Mouse (Mus musculus) forebrain, embryonic 11.5 days (tissue): Measurements from ENCODE around the gene Olfr199. TPM values are rescaled to one million over a fixed set of nuclear protein-coding genes. Genes with fewer than 3 reads are reported as not detected.
"Not testable (repeated sequence)": the region's sequence is repeated elsewhere in the genome, so short reads cannot be mapped to it uniquely, and the experiment has no call there.

ENCODE experiments used
- ATAC-seq: fragments of 200-750 bp; cut with Nextera tagmentation; replicated peaks from 2 replicates; pipeline ENCODE4 v1.8.0; 2017; ENCODE audit warnings: moderate TSS enrichment; ENCODE audit not compliant: low FRiP score
- DNase-seq: peaks from one replicate; pipeline ENCODE4 v3.0.0-alpha.2; 2017; ENCODE audit warnings: low spot score
- H3K27ac ChIP-seq: fragments of 300-500 bp; sonication (generic); 2 replicates; pipeline ENCODE4 v1.5.1; 2014; ENCODE audit warnings: low read depth, low read length
- H3K27me3 ChIP-seq: fragments of 300-500 bp; sonication (generic); 2 replicates; pipeline ENCODE4 v1.6.1; 2014; ENCODE audit warnings: mild to moderate bottlenecking, low read length, mixed read lengths; ENCODE audit not compliant: control insufficient read depth, insufficient read depth
- H3K36me3 ChIP-seq: fragments of 300-500 bp; sonication (generic); 2 replicates; pipeline ENCODE4 v1.6.1; 2014; ENCODE audit warnings: mild to moderate bottlenecking, low read length, moderate library complexity, mixed read lengths; ENCODE audit not compliant: control insufficient read depth, insufficient read depth
- H3K4me1 ChIP-seq: fragments of 300-500 bp; sonication (generic); replicated peaks from 2 replicates; pipeline ENCODE4 v1.6.1; 2014; ENCODE audit warnings: low read length, mixed read lengths; ENCODE audit not compliant: control insufficient read depth, insufficient read depth
- H3K4me2 ChIP-seq: fragments of 300-500 bp; sonication (generic); 2 replicates; pipeline ENCODE4 v1.6.1; 2014; ENCODE audit warnings: low read depth, mild to moderate bottlenecking, low read length, moderate library complexity, mixed read lengths; ENCODE audit not compliant: severe bottlenecking
- H3K4me3 ChIP-seq: fragments of 300-500 bp; sonication (generic); 2 replicates; pipeline ENCODE4 v1.5.1; 2014; ENCODE audit warnings: low read depth, low read length
- H3K9ac ChIP-seq: fragments of 300-500 bp; sonication (generic); 2 replicates; pipeline ENCODE4 v1.6.1; 2014; ENCODE audit warnings: low read length
- H3K9me3 ChIP-seq: fragments of 300-500 bp; sonication (generic); 2 replicates; pipeline ENCODE4 v1.6.1; 2016; ENCODE audit warnings: low read length, mixed read lengths; ENCODE audit not compliant: control insufficient read depth
- WGBS: fragments of 180-500 bp; shearing (Covaris S2); extraction: QIAGEN DNeasy Blood & Tissue Kit; methylation state at CpG from one replicate; pipeline ENCODE4 v1.1.7; 2014; 5-methylcytosine and 5-hydroxymethylcytosine counted together
- polyA plus RNA-seq: library from polyadenylated mRNA; unstranded; fragments of >200 nt; fragmentation: Nextera tagmentation; extraction: Ambion mirVana; gene quantifications from 2 replicates; pipeline ENCODE4 v1.2.1, GENCODE M21; 2014

The Olfr199 gene
- not detected in 2 replicates for polyA plus RNA-seq

DNA sequence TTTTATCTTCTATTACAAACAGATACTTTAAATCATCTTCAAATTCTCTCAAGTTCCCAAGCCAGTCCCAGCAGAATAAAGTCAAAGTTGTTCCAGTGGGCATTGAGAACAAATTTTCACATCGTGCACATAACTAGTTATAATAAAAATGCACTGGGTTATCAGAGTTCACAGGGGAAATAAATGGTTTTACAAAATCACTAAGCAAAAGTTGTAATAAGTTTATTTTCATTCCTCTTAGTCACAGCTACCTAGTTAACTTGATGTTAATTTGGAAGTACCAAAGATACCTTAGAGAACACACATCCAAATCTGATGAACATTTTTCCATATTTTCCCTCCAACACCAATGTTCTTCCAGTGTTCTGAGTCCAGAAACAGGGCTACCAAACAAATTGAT lies at the start of gene Olfr199:
Gene Olfr199 (minus strand): TSS at position 101 of the 400 bp plus-strand sequence.
- 81% methylated on average over 1 of the region's 1 CpGs for WGBS
- not testable (repeated sequence) for H3K9ac ChIP-seq, H3K27me3 ChIP-seq, H3K4me2 ChIP-seq, ATAC-seq, H3K4me3 ChIP-seq, DNase-seq, H3K4me1 ChIP-seq, H3K27ac ChIP-seq, H3K36me3 ChIP-seq, H3K9me3 ChIP-seq

GRCm38 (mm10) chr16:59269097-59269496 lies 49.5 kb upstream of the Olfr199 start:
- H3K27me3 ChIP-seq, H3K9me3 ChIP-seq, H3K9ac ChIP-seq, H3K4me3 ChIP-seq, DNase-seq, H3K4me2 ChIP-seq, ATAC-seq, H3K4me1 ChIP-seq, H3K36me3 ChIP-seq, H3K27ac ChIP-seq: not testable (repeated sequence)
- 81% methylated on average over 4 of the region's 4 CpGs for WGBS

DNA sequence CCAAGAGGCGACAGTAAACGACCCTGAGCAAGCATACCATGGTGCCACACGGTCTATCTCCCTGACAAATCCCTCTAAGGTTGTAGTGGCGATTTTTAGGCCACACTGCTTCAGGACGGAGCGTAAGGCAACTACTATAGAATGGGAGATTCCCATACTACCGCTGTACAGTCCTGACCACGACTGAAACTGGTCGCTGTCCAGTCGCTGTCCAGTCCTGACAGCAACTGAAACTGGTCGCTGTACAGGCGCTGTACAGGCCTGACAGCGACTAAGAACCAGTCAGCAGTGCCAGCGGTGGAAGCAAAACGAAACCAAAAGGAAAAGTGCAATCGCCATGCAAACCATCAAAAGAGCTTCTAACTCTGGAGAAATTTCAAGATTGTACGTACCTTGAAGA lies 30.1 kb upstream of the Olfr199 start:
- Histone ChIP-seq H3K9ac (no peak overlapping the region), H3K36me3 (no peaks in the 10 kb centered on the region), H3K4me2 (no peak overlapping the region), H3K27ac (no peak overlapping the region), H3K4me1 (no peaks in the 10 kb centered on the region), H3K27me3 (no peaks in the 10 kb centered on the region), H3K9me3 (no peaks in the 10 kb centered on the region), H3K4me3 (no peak overlapping the region)
- no peak for ATAC-seq
- no peak for DNase-seq
- WGBS: 88% methylated on average over 17 of the region's 17 CpGs

GRCm38 (mm10) chr16:59217861-59218260 lies 1.7 kb downstream of the Olfr199 start:
- not testable (repeated sequence) for H3K36me3 ChIP-seq, H3K9ac ChIP-seq, ATAC-seq, H3K4me1 ChIP-seq, H3K9me3 ChIP-seq, H3K4me2 ChIP-seq, DNase-seq, H3K4me3 ChIP-seq, H3K27me3 ChIP-seq, H3K27ac ChIP-seq
- WGBS: 79% methylated on average over 3 of the region's 3 CpGs

GRCm38 (mm10) chr16:59203433-59203832 lies 16.1 kb downstream of the Olfr199 start, which contains the start of gene Olfr198:
TSS of gene Olfr198 (minus strand) at chr16:59203533.
- H3K27me3 ChIP-seq, H3K9me3 ChIP-seq, H3K4me3 ChIP-seq, H3K4me1 ChIP-seq, H3K36me3 ChIP-seq, DNase-seq, ATAC-seq, H3K9ac ChIP-seq, H3K27ac ChIP-seq, H3K4me2 ChIP-seq: not testable (repeated sequence)
- WGBS: 69% methylated on average over 1 of the region's 1 CpGs

DNA sequence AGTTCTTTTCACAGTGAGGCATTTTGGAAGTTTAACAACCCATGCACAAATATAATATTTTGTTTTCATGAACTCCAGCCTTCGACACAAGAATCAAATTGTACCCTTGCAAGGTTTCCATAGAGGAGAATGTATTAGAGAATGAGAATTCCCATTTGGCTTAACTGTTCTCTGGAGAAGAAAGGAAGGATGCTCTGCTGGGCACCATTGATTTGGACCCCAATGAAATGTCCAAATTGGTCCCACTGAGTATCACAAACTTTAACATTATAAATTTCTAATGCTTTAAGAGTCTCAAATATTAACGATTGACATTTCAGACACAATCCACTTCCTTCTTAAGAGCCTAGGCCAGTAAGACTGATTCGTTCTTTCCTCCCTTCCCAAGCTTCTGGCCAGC lies 49.2 kb downstream of the Olfr199 start, which contains the start of gene Olfr196:
Gene Olfr196 (minus strand): TSS at position 101 of the 400 bp plus-strand sequence.
- DNase-seq: no peak
- Histone ChIP-seq H3K4me2 (no peak within 1 kb of the TSS), H3K4me1 (no peaks in the 10 kb centered on the region), H3K4me3 (no peak within 1 kb of the TSS), H3K27me3 (no peaks in the 10 kb centered on the region), H3K9ac (no peak within 1 kb of the TSS), H3K27ac (no peak within 1 kb of the TSS), H3K9me3 (no peaks in the 10 kb centered on the region; the same call in 1 of the 2 replicates), H3K36me3 (no peaks in the 10 kb centered on the region)
- ATAC-seq: no peak
- 72% methylated on average over 3 of the region's 3 CpGs for WGBS

Other genes with a start within 250 kb of the Olfr199 start
- gene Olfr183, start 224.4 kb downstream of the Olfr199 start, polyA plus RNA-seq: not detected in 2 replicates
- not detected in 2 replicates for gene Olfr186, start 189.5 kb downstream of the Olfr199 start, polyA plus RNA-seq
- not detected in 2 replicates for gene Olfr187, start 180.0 kb downstream of the Olfr199 start, polyA plus RNA-seq
- not detected in 2 replicates for gene Olfr190, start 141.8 kb downstream of the Olfr199 start, polyA plus RNA-seq
- not detected in 2 replicates for gene Olfr191, start 129.9 kb downstream of the Olfr199 start, polyA plus RNA-seq
- gene Olfr193, start 107.9 kb downstream of the Olfr199 start, polyA plus RNA-seq: not detected in 2 replicates
- gene Olfr194, start 98.7 kb downstream of the Olfr199 start, polyA plus RNA-seq: not detected in 2 replicates
- gene Olfr195, start 72.7 kb downstream of the Olfr199 start, polyA plus RNA-seq: not detected in 2 replicates
- not detected in 2 replicates for gene Olfr196, start 49.3 kb downstream of the Olfr199 start, polyA plus RNA-seq
- not detected in 2 replicates for gene Olfr198, start 16.2 kb downstream of the Olfr199 start, polyA plus RNA-seq
- not detected in 2 replicates for gene Olfr201, start 52.9 kb upstream of the Olfr199 start, polyA plus RNA-seq
- not detected in 2 replicates for gene Olfr202, start 67.0 kb upstream of the Olfr199 start, polyA plus RNA-seq
- gene Olfr203, start 79.1 kb upstream of the Olfr199 start, polyA plus RNA-seq: not detected in 2 replicates
- not detected in 2 replicates for gene Olfr204, start 98.5 kb upstream of the Olfr199 start, polyA plus RNA-seq
- not detected in 2 replicates for gene Olfr205, start 111.4 kb upstream of the Olfr199 start, polyA plus RNA-seq
- not detected in 2 replicates for gene Olfr206, start 129.5 kb upstream of the Olfr199 start, polyA plus RNA-seq
- not detected in 2 replicates for gene Olfr209, start 144.2 kb upstream of the Olfr199 start, polyA plus RNA-seq
- gene Gabrr3, start 187.6 kb upstream of the Olfr199 start, polyA plus RNA-seq: 0.07 TPM in 1 of 2 replicates, not detected in the other